8 mouse cellular contexts compared by ENCODE assay signal in the genomic region with DNA sequence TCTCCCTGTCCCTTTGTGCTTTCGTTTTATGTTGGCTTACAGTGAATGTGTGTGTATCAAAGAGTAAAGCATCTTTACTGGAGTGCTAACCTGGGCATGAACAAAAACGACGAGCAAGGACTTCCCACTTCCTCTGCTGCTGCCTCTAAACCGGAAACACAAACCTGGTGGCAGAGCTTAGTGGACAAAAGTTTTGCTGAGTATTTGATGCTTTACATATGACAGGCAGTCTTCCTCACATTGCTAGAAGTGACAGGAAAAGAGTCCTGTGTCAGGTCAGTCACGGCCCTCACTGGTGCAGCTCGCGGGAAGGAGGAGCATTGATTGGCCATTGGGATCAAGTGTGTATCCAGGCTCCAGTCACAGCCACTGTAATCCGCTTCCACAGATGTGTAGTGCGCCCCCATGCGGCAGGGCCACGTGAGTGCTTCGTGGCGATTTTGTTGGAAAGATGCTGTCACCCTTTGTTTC. TPM values are rescaled to one million over a fixed set of nuclear protein-coding genes. Genes with fewer than 3 reads are reported as not detected.
A peak's percentile ranks its signal among the peaks of the same experiment; 100 is the strongest.
DNase-seq lines count a peak whose midpoint lies in the region; ATAC-seq and TF ChIP-seq lines count a peak whose summit lies in the region.

No protein-coding gene starts in this region.

- H3K79me2 ChIP-seq in MEL (ENCODE audit: control insufficient read depth, insufficient read depth, low read length, poor library complexity), result no peaks in the 10 kb centered on the region

- TF ChIP-seq POLR2A in MEL (IDR thresholded peaks at IDR 0.05; ENCODE audit: control insufficient read depth in 1 of 2, insufficient read depth in 1 of 2, low read depth in 1 of 2, low read length in 2 of 2, poor library complexity in 1 of 2), result no peak
- TF ChIP-seq POLR2A in cerebellum, adult 2 months (IDR thresholded peaks at IDR 0.05; ENCODE audit: borderline replicate concordance, insufficient read depth, low read length), result no peak

- peak; percentile 52 to 68 (median 63) for TF ChIP-seq CTCF in MEL (IDR thresholded peaks at IDR 0.05 in 2 of 3, conservative IDR thresholded peaks at IDR 0.05 in 1 of 3; ENCODE audit: control insufficient read depth in 1 of 3, insufficient read depth in 1 of 3, low read depth in 2 of 3, low read length in 3 of 3, poor library complexity in 1 of 3, severe bottlenecking in 1 of 3)
- peak; percentile 87 for TF ChIP-seq CTCF in cerebellum, adult 2 months (IDR thresholded peaks at IDR 0.05; ENCODE audit: borderline replicate concordance, insufficient read depth, low read depth, low read length)
- peak; percentile 92 for TF ChIP-seq CTCF in lung, embryonic 14.5 days (IDR thresholded peaks at IDR 0.05; ENCODE audit: low read depth)

- no peaks in the 10 kb centered on the region for H3K4me1 ChIP-seq in MEL (ENCODE audit: control insufficient read depth in 1 of 2, insufficient read depth in 2 of 2, low read length in 2 of 2)
- peaks cover 50% of the 10 kb centered on the region for H3K4me1 ChIP-seq in cerebellum, adult 2 months (ENCODE audit: control insufficient read depth, insufficient read depth, low read length)
- peaks cover 27% of the 10 kb centered on the region for H3K4me1 ChIP-seq in lung, embryonic 14.5 days (ENCODE audit: insufficient read depth)

- no peaks in the 10 kb centered on the region for H3K36me3 ChIP-seq in MEL (ENCODE audit: control insufficient read depth in 1 of 2, insufficient read depth in 2 of 2, low read length in 2 of 2)
- peaks cover 12% of the 10 kb centered on the region; the same call in 1 of the 2 replicates for H3K36me3 ChIP-seq in lung, embryonic 14.5 days (ENCODE audit: insufficient read depth)

- H3K4me2 ChIP-seq in lung, embryonic 14.5 days, result peak overlapping the region; percentile 64

- peak; percentile 68 for DNase-seq in MEL (ENCODE audit: low read depth, low spot score)
- DNase-seq in cerebellum, adult 2 months, result peak; percentile 78 to 82
- peak; percentile 74 for DNase-seq in forelimb bud, embryonic 11.5 days (ENCODE audit: low read depth, low spot score)
- peak; percentile 85 to 88 for DNase-seq in layer of hippocampus, adult 8-10 months (ENCODE audit: low spot score in 2 of 2)
- DNase-seq in lung, embryonic 14.5 days, result peak; percentile 88
- DNase-seq in testis, postnatal 14 days (ENCODE audit: low spot score), result peak; percentile 82

- H3K4me3 ChIP-seq in MEL (ENCODE audit: control insufficient read depth in 1 of 2, insufficient read depth in 1 of 2, low read depth in 2 of 2, low read length in 2 of 2), result peak overlapping the region; percentile 30 to 39; a peak in 2 of 4 replicates
- H3K4me3 ChIP-seq in cerebellum, adult 2 months (replicated peaks; ENCODE audit: insufficient read depth, low read depth, low read length), result peak overlapping the region; percentile 67
- peak overlapping the region; percentile 35 for H3K4me3 ChIP-seq in lung, embryonic 14.5 days (ENCODE audit: low read depth, low read length)

- no peak for TF ChIP-seq EP300 in MEL (IDR thresholded peaks at IDR 0.05; ENCODE audit: low read depth in 1 of 2, low read length in 2 of 2)

- H3K9me3 ChIP-seq in MEL (replicated peaks; ENCODE audit: insufficient read depth, low read length), result no peaks in the 10 kb centered on the region
- no peaks in the 10 kb centered on the region for H3K9me3 ChIP-seq in lung, embryonic 14.5 days (ENCODE audit: low read depth, low read length)

- H3K9ac ChIP-seq in MEL (ENCODE audit: control insufficient read depth, low read depth, low read length, poor library complexity, severe bottlenecking), result no peak overlapping the region
- H3K9ac ChIP-seq in lung, embryonic 14.5 days, result peak overlapping the region; percentile 20; the same call in 1 of the 2 replicates

- no peaks in the 10 kb centered on the region for H3K27me3 ChIP-seq in MEL (ENCODE audit: control insufficient read depth in 1 of 2, insufficient read depth in 2 of 2, low read length in 2 of 2)
- no peaks in the 10 kb centered on the region for H3K27me3 ChIP-seq in cerebellum, adult 2 months (ENCODE audit: control insufficient read depth, insufficient read depth, low read length)
- H3K27me3 ChIP-seq in lung, embryonic 14.5 days (ENCODE audit: insufficient read depth, low read length), result no peaks in the 10 kb centered on the region

- peak; percentile 13; the same call in 1 of the 2 replicates for TF ChIP-seq RAD21 in MEL (IDR thresholded peaks at IDR 0.05; ENCODE audit: low read depth, low read length)

- peak; percentile 83 to 91 for ATAC-seq in hematopoietic stem cell, adult 5-6 weeks (replicated peaks in 1 of 2; ENCODE audit: insufficient read depth in 1 of 2, low FRiP score in 2 of 2, low TSS enrichment in 1 of 2, low read depth in 1 of 2, poor library complexity in 2 of 2, severe bottlenecking in 2 of 2)
- ATAC-seq in lung, embryonic 14.5 days (ENCODE audit: insufficient read depth), result peak; percentile 73
- peak; percentile 83 for ATAC-seq in neutrophil, adult 5-6 weeks (ENCODE audit: extremely low read depth, insufficient number of reproducible peaks, low FRiP score, poor library complexity, severe bottlenecking)

- no peak overlapping the region for H3K27ac ChIP-seq in MEL (ENCODE audit: control insufficient read depth, low read depth, low read length)
- no peak overlapping the region for H3K27ac ChIP-seq in cerebellum, adult 2 months (ENCODE audit: insufficient read depth, low read length)
- no peak overlapping the region for H3K27ac ChIP-seq in lung, embryonic 14.5 days (ENCODE audit: low read depth)

- WGBS in cerebellum, adult 2 months, result under 1% methylated on average over 13 of the region's 13 CpGs
- under 1% methylated on average over 13 of the region's 13 CpGs for WGBS in lung, embryonic 14.5 days

TF ChIP-seq in MEL, 35 proteins besides CTCF, POLR2A, EP300 and RAD21:
- TF ChIP-seq SMC3 (IDR thresholded peaks at IDR 0.05; ENCODE audit: low read depth, low read length), result peak; percentile 43
- no peak for TF ChIP-seq TAL1 (IDR thresholded peaks at IDR 0.05; ENCODE audit: low read length)
- peak; percentile 28; the same call in 1 of the 2 replicates for TF ChIP-seq MAX (IDR thresholded peaks at IDR 0.05; ENCODE audit: low read length)

RNA-seq across cellular contexts. Expression of a gene that starts 35.7 kb away (rescaled TPM):
- 0.04 TPM in 1 of 2 replicates, not detected in the other for total RNA-seq in MEL (2012; rRNA removed)
- under 1 TPM in 1 of 2 experiments, not detected in 1; 0.21 TPM for polyA plus RNA-seq in MEL (2012; ENCODE audit: insufficient read depth in 1 of 2, insufficient read length in 2 of 2, low read depth in 1 of 2, low replicate concordance in 2 of 2, missing spikeins in 1 of 2)
- polyA plus RNA-seq in cerebellum, adult 2 months (2012; rRNA removed), result 166 and 168 TPM in 2 replicates
- 222 and 231 TPM in 2 replicates for total RNA-seq in hematopoietic stem cell, adult 5-6 weeks (2017)
- total RNA-seq in layer of hippocampus, adult 8-10 months (2022), result 100 to 1,000 TPM; 127 to 159 (median 152) TPM
- polyA plus RNA-seq in lung, embryonic 14.5 days (2014; fragmentation: Nextera tagmentation; extraction: Ambion mirVana), result 44.7 and 49.3 TPM in 2 replicates
- total RNA-seq in neutrophil, adult 5-6 weeks (2017), result 226 and 236 TPM in 2 replicates

Comparison
In these comparisons a context has a peak if more than half of its experiments do, and no peak if none do; other contexts are left out.
1. RNA of a gene that starts 35.7 kb away (total RNA-seq): 226 to 236 TPM in neutrophil, adult 5-6 weeks, 222 to 231 TPM in hematopoietic stem cell, adult 5-6 weeks and 127 to 159 TPM in layer of hippocampus, adult 8-10 months; 0.04 TPM in MEL; every median in the first group is over 100 times any median in the second.
2. Peak in every context shown above with its lines, with median percentiles within 50 percentile points of each other: DNase-seq, H3K4me3 ChIP-seq, CTCF ChIP-seq and ATAC-seq.